Mouse (Mus musculus): ENCODE data around the gene Fabp6. TPM values are rescaled to one million over a fixed set of nuclear protein-coding genes. Genes with fewer than 3 reads are reported as not detected.

Fabp6 gene
- polyA plus RNA-seq, 1 experiment from 2014 or later, result not detected

DNA sequence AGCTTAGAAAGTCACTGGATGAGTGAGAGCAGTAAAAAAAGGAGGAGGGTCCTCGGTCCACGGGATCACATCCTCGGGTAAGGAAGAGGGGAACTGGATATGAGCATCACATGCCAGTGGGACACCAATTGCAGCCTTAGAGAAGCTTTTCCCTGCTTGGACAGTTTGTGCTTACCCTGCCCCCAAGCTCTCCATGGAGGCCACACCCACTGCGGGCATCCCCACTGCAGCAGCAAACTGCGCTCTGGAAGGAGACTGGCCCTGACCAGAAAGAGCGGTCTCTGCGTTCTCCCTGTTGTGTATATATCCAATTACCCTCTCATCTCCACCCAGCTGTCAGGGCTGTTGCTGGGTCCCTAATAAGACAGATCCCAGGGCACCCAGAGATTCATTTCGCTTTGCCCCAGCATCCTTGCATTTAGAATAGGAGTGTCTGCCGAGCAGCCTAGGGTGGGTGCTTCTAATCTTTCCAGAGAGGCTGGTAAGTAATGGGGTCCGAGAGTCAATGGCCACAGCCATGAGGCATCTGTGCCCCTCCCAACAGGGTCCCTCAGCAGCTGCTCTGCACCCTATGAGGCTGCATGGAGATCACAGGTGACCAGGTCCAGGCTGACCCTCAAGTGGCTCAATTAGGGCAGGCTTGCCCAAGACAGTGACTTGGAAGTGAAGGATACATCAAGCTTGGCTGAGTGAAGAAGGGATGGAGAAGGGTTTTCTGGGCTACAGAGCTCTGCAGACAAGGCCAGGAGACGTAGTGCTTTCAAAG lies 23.4 kb downstream of the Fabp6 start:
- H3K27me3 ChIP-seq (ENCODE audit: control insufficient read depth, insufficient read depth, low read length), result no peaks in the 10 kb centered on the region
- H3K27ac ChIP-seq (ENCODE audit: low read depth, low read length), result no peak overlapping the region
- no peaks in the 10 kb centered on the region for H3K9me3 ChIP-seq (ENCODE audit: control insufficient read depth, low read length)
- WGBS, result 37% methylated on average over 11 of the region's 11 CpGs
- peaks cover 26% of the 10 kb centered on the region for H3K4me1 ChIP-seq (ENCODE audit: control insufficient read depth, insufficient read depth, low read length)
- peaks cover 8% of the 10 kb centered on the region for H3K36me3 ChIP-seq (ENCODE audit: control insufficient read depth, insufficient read depth, low read length)
- no peak for ATAC-seq (ENCODE audit: low FRiP score)
- no peak overlapping the region for H3K4me2 ChIP-seq
- DNase-seq (ENCODE audit: low spot score, missing footprints), result peak; percentile 85
- H3K4me3 ChIP-seq (ENCODE audit: low read depth, low read length), result no peak overlapping the region
- no peak overlapping the region for H3K9ac ChIP-seq (ENCODE audit: low read length)

DNA sequence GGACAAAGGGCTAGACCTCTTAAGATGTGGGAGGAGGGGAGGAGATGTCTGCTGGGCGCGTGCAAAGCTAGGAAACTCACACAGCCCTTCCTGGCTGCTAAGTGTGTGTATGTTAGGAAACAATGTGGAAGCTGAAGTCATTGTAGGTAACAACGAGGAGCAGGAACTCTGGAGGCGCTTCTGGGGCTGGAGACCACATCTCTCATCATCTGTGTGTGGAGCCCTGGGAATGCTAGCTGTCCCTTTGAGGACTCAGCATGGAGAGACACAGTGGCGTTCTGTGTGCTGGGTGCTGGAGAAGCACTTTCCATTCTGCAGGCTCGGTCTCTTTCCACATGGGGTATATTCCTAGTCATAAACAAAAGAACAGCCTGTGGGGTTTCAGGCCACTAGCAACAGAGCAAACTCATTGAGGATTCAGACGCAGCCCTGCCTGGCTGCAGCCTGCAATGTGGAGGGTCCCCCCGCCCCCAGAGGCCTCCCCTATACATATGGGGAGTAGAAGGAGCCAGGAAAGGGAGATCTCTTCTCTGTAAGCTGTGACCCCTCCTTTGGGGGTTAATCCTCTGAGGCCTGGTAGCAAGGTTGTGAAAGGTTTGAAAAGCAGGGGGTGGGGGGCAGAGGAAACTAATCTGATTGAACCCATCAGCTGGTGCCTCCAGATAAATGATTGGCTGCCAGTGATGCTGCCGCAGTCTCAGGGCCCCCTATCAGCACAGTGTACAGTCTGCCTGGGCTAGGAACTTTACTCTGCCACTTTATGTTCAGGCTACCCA lies 25.8 kb downstream of the Fabp6 start:
- Histone ChIP-seq H3K27me3 (ENCODE audit: control insufficient read depth, insufficient read depth, low read length) (no peaks in the 10 kb centered on the region), H3K9me3 (ENCODE audit: control insufficient read depth, low read length) (no peaks in the 10 kb centered on the region), H3K4me1 (ENCODE audit: control insufficient read depth, insufficient read depth, low read length) (peaks cover 28% of the 10 kb centered on the region), H3K4me3 (ENCODE audit: low read depth, low read length) (no peak overlapping the region), H3K9ac (ENCODE audit: low read length) (peak overlapping the region; percentile 62), H3K36me3 (ENCODE audit: control insufficient read depth, insufficient read depth, low read length) (no peaks in the 10 kb centered on the region), H3K4me2 (peak overlapping the region; percentile 46), H3K27ac (ENCODE audit: low read depth, low read length) (peak overlapping the region; percentile 99)
- peak; percentile 95 for DNase-seq (ENCODE audit: low spot score, missing footprints)
- 1% methylated on average over 9 of the region's 9 CpGs for WGBS
- peak; percentile 95 for ATAC-seq (ENCODE audit: low FRiP score)

DNA sequence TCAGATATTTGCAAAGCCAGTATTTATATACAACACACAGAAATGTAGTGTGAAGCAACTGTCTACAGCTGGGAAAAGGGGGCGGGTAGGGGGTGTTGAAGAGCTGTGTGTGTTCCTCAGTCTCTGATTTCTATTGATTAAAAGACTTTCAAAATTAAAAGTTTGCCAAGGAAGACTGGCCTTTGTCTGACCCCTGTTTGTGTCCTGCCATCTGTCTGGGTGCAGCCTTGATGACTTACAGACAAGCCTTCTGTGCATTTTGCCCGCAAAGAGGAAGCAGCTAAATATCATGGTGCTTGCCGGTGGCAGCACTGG lies 26.3 kb downstream of the Fabp6 start:
- Histone ChIP-seq H3K9me3 (ENCODE audit: control insufficient read depth, low read length) (no peaks in the 10 kb centered on the region), H3K4me2 (peak overlapping the region; percentile 46), H3K36me3 (ENCODE audit: control insufficient read depth, insufficient read depth, low read length) (no peaks in the 10 kb centered on the region), H3K4me3 (ENCODE audit: low read depth, low read length) (no peak overlapping the region), H3K27ac (ENCODE audit: low read depth, low read length) (peak overlapping the region; percentile 99), H3K27me3 (ENCODE audit: control insufficient read depth, insufficient read depth, low read length) (no peaks in the 10 kb centered on the region), H3K4me1 (ENCODE audit: control insufficient read depth, insufficient read depth, low read length) (peaks cover 28% of the 10 kb centered on the region), H3K9ac (ENCODE audit: low read length) (peak overlapping the region; percentile 62)
- 3% methylated on average over 3 of the region's 3 CpGs for WGBS
- DNase-seq (ENCODE audit: low spot score, missing footprints) (peak; percentile 93), ATAC-seq (ENCODE audit: low FRiP score) (peak; percentile 2)

DNA sequence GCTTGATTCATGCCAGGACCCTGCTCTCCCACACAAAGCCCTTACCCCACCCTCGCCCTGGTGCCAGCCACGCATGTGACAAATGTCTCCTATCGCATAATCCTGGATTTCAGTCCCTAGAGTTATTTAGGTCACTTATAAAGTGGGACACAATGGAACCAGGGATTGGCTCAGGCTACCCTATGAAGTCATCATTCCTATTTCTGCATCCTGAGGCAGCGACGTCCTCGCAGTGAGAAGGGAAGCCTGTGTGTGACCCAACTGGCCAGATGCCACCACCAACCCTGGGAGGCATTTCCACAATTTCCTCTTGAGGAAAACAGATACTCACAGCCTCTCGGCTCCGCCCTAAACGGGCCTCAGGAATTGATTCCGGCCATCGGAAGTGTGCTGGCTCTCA lies 31.7 kb downstream of the Fabp6 start:
- 87% methylated on average over 11 of the region's 11 CpGs for WGBS
- no peaks in the 10 kb centered on the region for H3K36me3 ChIP-seq (ENCODE audit: control insufficient read depth, insufficient read depth, low read length)
- no peaks in the 10 kb centered on the region for H3K27me3 ChIP-seq (ENCODE audit: control insufficient read depth, insufficient read depth, low read length)
- DNase-seq (ENCODE audit: low spot score, missing footprints) (no peak), ATAC-seq (ENCODE audit: low FRiP score) (no peak)
- no peak overlapping the region for H3K4me2 ChIP-seq
- peaks cover 30% of the 10 kb centered on the region for H3K4me1 ChIP-seq (ENCODE audit: control insufficient read depth, insufficient read depth, low read length)
- H3K9me3 ChIP-seq (ENCODE audit: control insufficient read depth, low read length), result no peaks in the 10 kb centered on the region
- no peak overlapping the region for H3K27ac ChIP-seq (ENCODE audit: low read depth, low read length)
- no peak overlapping the region for H3K4me3 ChIP-seq (ENCODE audit: low read depth, low read length)
- H3K9ac ChIP-seq (ENCODE audit: low read length), result no peak overlapping the region

DNA sequence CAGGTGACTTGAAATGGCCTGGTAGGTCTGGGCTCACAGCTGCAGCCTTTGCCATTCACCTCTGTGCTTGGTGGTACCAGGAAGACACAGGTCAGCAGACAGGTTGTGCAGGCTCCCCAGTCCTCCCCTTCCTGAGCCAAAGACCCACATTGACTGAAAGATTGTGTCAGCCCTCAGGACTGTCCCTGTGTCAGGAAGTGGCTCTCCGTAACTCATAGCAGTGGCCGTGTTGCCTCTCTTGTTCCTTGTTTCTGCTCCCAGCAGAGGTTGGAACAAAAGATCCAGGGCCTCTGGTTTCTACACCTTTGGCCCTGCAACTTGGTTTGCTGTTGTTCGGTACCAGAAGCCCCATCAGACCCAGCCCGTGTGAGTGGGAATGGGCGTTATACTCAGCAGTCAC lies 32.2 kb downstream of the Fabp6 start:
- no peak for ATAC-seq (ENCODE audit: low FRiP score)
- H3K27me3 ChIP-seq (ENCODE audit: control insufficient read depth, insufficient read depth, low read length), result no peaks in the 10 kb centered on the region
- peaks cover 34% of the 10 kb centered on the region for H3K4me1 ChIP-seq (ENCODE audit: control insufficient read depth, insufficient read depth, low read length)
- H3K4me3 ChIP-seq (ENCODE audit: low read depth, low read length), result no peak overlapping the region
- no peak for DNase-seq (ENCODE audit: low spot score, missing footprints)
- no peaks in the 10 kb centered on the region for H3K9me3 ChIP-seq (ENCODE audit: control insufficient read depth, low read length)
- no peak overlapping the region for H3K4me2 ChIP-seq
- no peaks in the 10 kb centered on the region for H3K36me3 ChIP-seq (ENCODE audit: control insufficient read depth, insufficient read depth, low read length)
- H3K9ac ChIP-seq (ENCODE audit: low read length), result no peak overlapping the region
- H3K27ac ChIP-seq (ENCODE audit: low read depth, low read length), result no peak overlapping the region
- 83% methylated on average over 5 of the region's 5 CpGs for WGBS

DNA sequence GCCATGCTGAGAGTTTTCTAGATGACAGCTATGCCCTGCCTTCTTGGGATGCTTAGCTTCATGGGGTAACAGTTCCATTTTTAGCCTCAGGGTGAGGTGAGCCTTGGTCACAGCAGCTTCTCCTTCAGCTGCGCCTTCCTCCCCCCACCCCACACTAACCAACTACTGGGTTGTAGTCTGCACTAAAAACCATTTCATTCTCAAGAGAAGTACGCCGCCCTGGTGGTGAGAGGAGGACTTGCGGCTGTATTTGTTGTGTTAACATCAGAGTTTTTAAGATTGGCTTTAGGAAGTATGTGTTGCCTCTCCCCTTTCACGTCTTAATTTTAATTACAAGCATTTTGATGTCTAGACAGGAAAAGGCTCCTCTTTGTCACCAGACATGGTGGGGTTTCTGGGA lies 33.1 kb downstream of the Fabp6 start:
- no peak for DNase-seq (ENCODE audit: low spot score, missing footprints)
- WGBS, result 59% methylated on average over 5 of the region's 5 CpGs
- H3K4me1 ChIP-seq (ENCODE audit: control insufficient read depth, insufficient read depth, low read length), result peaks cover 42% of the 10 kb centered on the region

DNA sequence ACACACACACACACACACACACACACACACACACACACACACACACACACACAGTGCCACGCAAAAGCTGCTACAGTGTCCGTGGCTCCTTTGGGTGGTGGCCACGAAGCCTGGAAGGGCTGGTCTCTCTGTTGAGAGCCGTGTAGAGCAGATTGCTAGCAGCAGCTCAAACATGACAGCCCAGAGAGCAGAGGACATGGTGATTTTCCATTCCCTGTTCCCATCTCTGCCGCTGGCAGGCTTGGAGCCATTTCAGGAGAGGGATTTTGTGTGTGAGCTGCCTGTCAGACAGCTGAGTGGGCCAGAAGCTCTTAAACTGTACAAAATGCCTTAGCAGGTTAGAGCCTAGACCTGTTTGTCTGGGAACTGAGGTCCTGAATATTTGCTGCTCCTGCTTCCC lies 34.6 kb downstream of the Fabp6 start:
- Histone ChIP-seq H3K4me3 (ENCODE audit: low read depth, low read length) (no peak overlapping the region), H3K36me3 (ENCODE audit: control insufficient read depth, insufficient read depth, low read length) (no peaks in the 10 kb centered on the region), H3K27me3 (ENCODE audit: control insufficient read depth, insufficient read depth, low read length) (no peaks in the 10 kb centered on the region), H3K4me1 (ENCODE audit: control insufficient read depth, insufficient read depth, low read length) (peaks cover 42% of the 10 kb centered on the region), H3K9ac (ENCODE audit: low read length) (0 out of 2 replicates have a peak overlapping the region, but pooled peaks have one; percentile 1), H3K27ac (ENCODE audit: low read depth, low read length) (peak overlapping the region; percentile 11; the same call in 1 of the 2 replicates), H3K4me2 (no peak overlapping the region), H3K9me3 (ENCODE audit: control insufficient read depth, low read length) (no peaks in the 10 kb centered on the region)
- whole genome bisulfite sequencing, result 55% methylated on average over 5 of the region's 5 CpGs
- DNase-seq (ENCODE audit: low spot score, missing footprints) (peak; percentile 89), ATAC-seq (ENCODE audit: low FRiP score) (no peak)

More for the DNA sequence above, 33.1 kb downstream of the Fabp6 start:
- no peaks in the 10 kb centered on the region for H3K9me3 ChIP-seq (ENCODE audit: control insufficient read depth, low read length)
- H3K27ac ChIP-seq (ENCODE audit: low read depth, low read length), result no peak overlapping the region
- no peak overlapping the region for H3K9ac ChIP-seq (ENCODE audit: low read length)
- no peaks in the 10 kb centered on the region for H3K27me3 ChIP-seq (ENCODE audit: control insufficient read depth, insufficient read depth, low read length)
- no peak for ATAC-seq (ENCODE audit: low FRiP score)
- H3K4me2 ChIP-seq, result no peak overlapping the region
- H3K36me3 ChIP-seq (ENCODE audit: control insufficient read depth, insufficient read depth, low read length), result no peaks in the 10 kb centered on the region
- H3K4me3 ChIP-seq (ENCODE audit: low read depth, low read length), result no peak overlapping the region

DNA sequence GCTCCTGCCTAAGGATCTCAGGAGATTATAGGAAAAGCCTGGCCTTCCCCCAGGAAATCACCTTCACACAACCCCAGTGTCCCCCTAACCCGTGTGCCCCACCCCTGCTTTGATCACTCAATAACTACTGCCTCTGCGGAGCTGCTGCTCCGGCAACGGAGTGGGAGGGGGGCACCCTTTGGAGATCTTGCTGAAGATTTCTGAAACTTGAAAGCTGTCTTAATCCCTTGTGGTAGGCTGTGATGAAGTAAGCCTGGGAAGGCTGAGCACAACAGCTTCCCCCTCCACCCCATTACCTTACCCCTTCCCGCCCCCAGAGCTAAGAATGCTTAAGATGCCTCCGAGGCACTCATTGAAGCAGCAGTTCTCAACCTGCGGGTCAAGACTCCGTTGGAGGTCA lies 35.5 kb downstream of the Fabp6 start:
- no peaks in the 10 kb centered on the region for H3K27me3 ChIP-seq (ENCODE audit: control insufficient read depth, insufficient read depth, low read length)
- H3K4me3 ChIP-seq (ENCODE audit: low read depth, low read length), result no peak overlapping the region
- H3K9me3 ChIP-seq (ENCODE audit: control insufficient read depth, low read length), result no peaks in the 10 kb centered on the region
- peak overlapping the region; percentile 59 for H3K27ac ChIP-seq (ENCODE audit: low read depth, low read length)
- peak; percentile 74 for ATAC-seq (ENCODE audit: low FRiP score)
- DNase-seq (ENCODE audit: low spot score, missing footprints), result peak; percentile 88
- H3K9ac ChIP-seq (ENCODE audit: low read length), result peak overlapping the region; percentile 28; the same call in 1 of the 2 replicates
- peaks cover 40% of the 10 kb centered on the region for H3K4me1 ChIP-seq (ENCODE audit: control insufficient read depth, insufficient read depth, low read length)
- no peaks in the 10 kb centered on the region for H3K36me3 ChIP-seq (ENCODE audit: control insufficient read depth, insufficient read depth, low read length)
- peak overlapping the region; percentile 7; the same call in 1 of the 2 replicates for H3K4me2 ChIP-seq
- 3% methylated on average over 8 of the region's 8 CpGs for WGBS

DNA sequence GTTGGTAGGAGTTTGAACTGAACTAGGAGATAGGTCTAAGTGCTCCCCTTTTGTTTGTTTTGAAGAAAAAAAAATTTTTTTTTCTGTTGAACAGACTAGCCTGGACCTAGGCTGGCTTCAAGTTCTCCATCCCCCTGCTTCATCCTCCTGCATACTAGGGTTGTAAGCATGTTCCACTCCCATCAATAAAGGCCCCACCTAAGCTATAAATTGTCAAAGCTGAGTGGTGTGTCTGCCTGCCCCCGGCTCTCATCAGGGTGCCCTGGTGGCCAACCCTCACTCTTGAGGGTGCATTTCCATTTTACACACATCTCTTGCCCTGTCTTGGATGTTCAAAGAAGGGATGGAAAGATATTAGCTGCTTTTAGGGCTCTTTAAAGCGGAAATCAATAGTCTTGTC lies 35.9 kb downstream of the Fabp6 start:
- H3K27ac ChIP-seq (ENCODE audit: low read depth, low read length), result peak overlapping the region; percentile 59
- peak overlapping the region; percentile 7; the same call in 1 of the 2 replicates for H3K4me2 ChIP-seq
- H3K9ac ChIP-seq (ENCODE audit: low read length), result peak overlapping the region; percentile 28; the same call in 1 of the 2 replicates
- H3K4me3 ChIP-seq (ENCODE audit: low read depth, low read length), result no peak overlapping the region
- WGBS, result 20% methylated on average over 2 of the region's 2 CpGs
- DNase-seq (ENCODE audit: low spot score, missing footprints) (no peak), ATAC-seq (ENCODE audit: low FRiP score) (peak; percentile 25)
- H3K4me1 ChIP-seq (ENCODE audit: control insufficient read depth, insufficient read depth, low read length), result peaks cover 42% of the 10 kb centered on the region
- no peaks in the 10 kb centered on the region for H3K36me3 ChIP-seq (ENCODE audit: control insufficient read depth, insufficient read depth, low read length)
- H3K27me3 ChIP-seq (ENCODE audit: control insufficient read depth, insufficient read depth, low read length), result no peaks in the 10 kb centered on the region
- H3K9me3 ChIP-seq (ENCODE audit: control insufficient read depth, low read length), result no peaks in the 10 kb centered on the region

Measured in midbrain, embryonic 11.5 days (tissue).